Mouse (Mus musculus) embryonic fibroblast, embryonic 13.5 days (primary cell): ENCODE measurements at regions not wholly inside any gene's neighbourhood (a gene's known extent, or its start where the extent isn't known, plus 50 kb on each side); places are given as distances from the start of the nearest gene placed in this dataset.

Experiments used
- CTCF ChIP-seq: IDR thresholded peaks from 2 replicates; pipeline ENCODE4 v1.5.1; 2011; ENCODE audit warnings: mild to moderate bottlenecking, control low read depth, low read length, moderate library complexity, borderline replicate concordance; ENCODE audit not compliant: insufficient read depth
- POLR2A ChIP-seq: IDR thresholded peaks from 2 replicates; pipeline ENCODE4 v1.6.1; 2011; ENCODE audit warnings: low read depth, mild to moderate bottlenecking, control low read depth, low read length, moderate library complexity

- TF ChIP-seq CTCF (no peak), POLR2A (no peak)
These were observed 91.1 kb upstream of the Zc3h12c start for GRCm38 (mm10) chr9:52259459-52259858.
